Mouse (Mus musculus) retina, postnatal 7 days (tissue): Measurements from ENCODE around the gene Lamb3.
"Not testable (repeated sequence)": the region's sequence is repeated elsewhere in the genome, so short reads cannot be mapped to it uniquely, and the experiment has no call there.

ENCODE experiments used
- DNase-seq: peaks from one replicate; pipeline ENCODE4 v3.0.0-alpha.2; 2012; ENCODE audit warnings: low read depth, low spot score

Lamb3 gene

GRCm38 (mm10) chr1:193244235-193244634 is 36.7 kb downstream of the Lamb3 start:
- no peak for DNase-seq

GRCm38 (mm10) chr1:193250026-193250425 is 42.5 kb downstream of the Lamb3 start:
- DNase-seq, result no peak

GRCm38 (mm10) chr1:193251386-193251785 is 43.9 kb downstream of the Lamb3 start:
- DNase-seq, result no peak

GRCm38 (mm10) chr1:193252616-193253015 is 45.1 kb downstream of the Lamb3 start:
- DNase-seq, result no peak

GRCm38 (mm10) chr1:193253895-193254294 is 46.4 kb downstream of the Lamb3 start:
- not testable (repeated sequence) for DNase-seq

- no peak for DNase-seq
Measured at GRCm38 (mm10) chr1:193255032-193255431, 47.5 kb downstream of the Lamb3 start.

- peak; percentile 31 for DNase-seq
Measured at GRCm38 (mm10) chr1:193255488-193256288, 48.2 kb downstream of the Lamb3 start.

- no peak for DNase-seq
Measured at GRCm38 (mm10) chr1:193256289-193256577, 48.7 kb downstream of the Lamb3 start.

GRCm38 (mm10) chr1:193256621-193257098 is 49.2 kb downstream of the Lamb3 start:
- DNase-seq, result no peak

GRCm38 (mm10) chr1:193259559-193259958 is 52.1 kb downstream of the Lamb3 start:
- DNase-seq, result no peak

- DNase-seq, result no peak
Measured at GRCm38 (mm10) chr1:193261897-193262548, 54.5 kb downstream of the Lamb3 start.

- no peak for DNase-seq
Measured at GRCm38 (mm10) chr1:193263026-193263907, 55.8 kb downstream of the Lamb3 start.

- no peak for DNase-seq
Measured at GRCm38 (mm10) chr1:193263955-193264598, 56.6 kb downstream of the Lamb3 start, which contains the start of gene Hsd11b1. Hsd11b1 (minus strand) TSS chr1:193264075.

GRCm38 (mm10) chr1:193265734-193266133 is 58.2 kb downstream of the Lamb3 start:
- no peak for DNase-seq

GRCm38 (mm10) chr1:193270965-193271763 is 63.7 kb downstream of the Lamb3 start:
- no peak for DNase-seq

- peak; percentile 5 for DNase-seq
Measured at GRCm38 (mm10) chr1:193272137-193272915, 64.8 kb downstream of the Lamb3 start.

GRCm38 (mm10) chr1:193272916-193273601 is 65.6 kb downstream of the Lamb3 start, which contains the start of gene G0s2:
G0s2 (minus strand) TSS chr1:193273217.
- DNase-seq, result peak; percentile 16

- no peak for DNase-seq
Measured at GRCm38 (mm10) chr1:193274407-193275071, 67.0 kb downstream of the Lamb3 start.
